Mouse (Mus musculus): ENCODE measurements around the gene Slc16a4. TPM values are rescaled to one million over a fixed set of nuclear protein-coding genes. Genes with fewer than 3 reads are reported as not detected.
A peak's percentile ranks its signal among the peaks of the same experiment; 100 is the strongest.

Slc16a4 gene
- polyA plus RNA-seq, 1 experiment from 2014 or later, result 20.8 TPM

GRCm38 (mm10) chr3:107332960-107333380 is 41.9 kb downstream of the Slc16a4 start:
- under 1% methylated on average over 36 of the region's 37 CpGs for WGBS
- no peak for TF ChIP-seq CTCF (IDR thresholded peaks at IDR 0.05; ENCODE audit: low read depth)
- DNase-seq (ENCODE audit: low spot score) (peak; percentile 100), ATAC-seq (replicated peaks; ENCODE audit: low FRiP score, low read depth) (peak; percentile 95)
- Histone ChIP-seq H3K27me3 (ENCODE audit: insufficient read depth, low read length) (no peaks in the 10 kb centered on the region), H3K9ac (ENCODE audit: low read depth, low read length) (peak overlapping the region; percentile 93), H3K36me3 (ENCODE audit: insufficient read depth, low read length) (peaks cover 13% of the 10 kb centered on the region; the same call in 1 of the 2 replicates), H3K27ac (peak overlapping the region; percentile 97), H3K4me1 (replicated peaks; ENCODE audit: insufficient read depth, low read length) (peaks cover 16% of the 10 kb centered on the region), H3K9me3 (replicated peaks; ENCODE audit: low read length) (no peaks in the 10 kb centered on the region), H3K4me2 (ENCODE audit: low read length) (peak overlapping the region; percentile 94), H3K4me3 (replicated peaks; ENCODE audit: low read depth, low read length) (peak overlapping the region; percentile 96)

GRCm38 (mm10) chr3:107333381-107334201 is 42.6 kb downstream of the Slc16a4 start, which contains the start of gene Rbm15:
Gene Rbm15, minus strand, starts transcription at chr3:107333673.
- Histone ChIP-seq H3K9me3 (replicated peaks; ENCODE audit: low read length) (no peaks in the 10 kb centered on the region), H3K27me3 (ENCODE audit: insufficient read depth, low read length) (no peaks in the 10 kb centered on the region), H3K27ac (peak within 1 kb of the TSS; percentile 97), H3K4me2 (ENCODE audit: low read length) (peak within 1 kb of the TSS; percentile 94), H3K4me1 (replicated peaks; ENCODE audit: insufficient read depth, low read length) (peaks cover 16% of the 10 kb centered on the region), H3K4me3 (replicated peaks; ENCODE audit: low read depth, low read length) (peak within 1 kb of the TSS; percentile 96), H3K36me3 (ENCODE audit: insufficient read depth, low read length) (peaks cover 11% of the 10 kb centered on the region; the same call in 1 of the 2 replicates), H3K9ac (ENCODE audit: low read depth, low read length) (peak within 1 kb of the TSS; percentile 93)
- peak; percentile 9; the same call in 1 of the 2 replicates for TF ChIP-seq CTCF (IDR thresholded peaks at IDR 0.05; ENCODE audit: low read depth)
- WGBS, result under 1% methylated on average over 62 of the region's 62 CpGs
- peak; percentile 93 for ATAC-seq (replicated peaks; ENCODE audit: low FRiP score, low read depth)
- peak; percentile 99 for DNase-seq (ENCODE audit: low spot score)

GRCm38 (mm10) chr3:107334202-107334934 is 43.3 kb downstream of the Slc16a4 start:
- Histone ChIP-seq H3K27me3 (ENCODE audit: insufficient read depth, low read length) (no peaks in the 10 kb centered on the region), H3K4me1 (replicated peaks; ENCODE audit: insufficient read depth, low read length) (peaks cover 16% of the 10 kb centered on the region), H3K4me3 (replicated peaks; ENCODE audit: low read depth, low read length) (peak overlapping the region; percentile 96), H3K9ac (ENCODE audit: low read depth, low read length) (peak overlapping the region; percentile 74), H3K4me2 (ENCODE audit: low read length) (peak overlapping the region; percentile 75), H3K27ac (peak overlapping the region; percentile 94), H3K36me3 (ENCODE audit: insufficient read depth, low read length) (peaks cover 11% of the 10 kb centered on the region; the same call in 1 of the 2 replicates), H3K9me3 (replicated peaks; ENCODE audit: low read length) (no peaks in the 10 kb centered on the region)
- no peak for TF ChIP-seq CTCF (IDR thresholded peaks at IDR 0.05; ENCODE audit: low read depth)
- DNase-seq (ENCODE audit: low spot score), result peak; percentile 54
- WGBS, result 10% methylated on average over 12 of the region's 12 CpGs
- no peak for ATAC-seq (replicated peaks; ENCODE audit: low FRiP score, low read depth)

GRCm38 (mm10) chr3:107343971-107344370 is 52.9 kb downstream of the Slc16a4 start:
- Histone ChIP-seq H3K9ac (ENCODE audit: low read depth, low read length) (no peak overlapping the region), H3K4me2 (ENCODE audit: low read length) (no peak overlapping the region), H3K27ac (no peak overlapping the region), H3K4me1 (replicated peaks; ENCODE audit: insufficient read depth, low read length) (no peaks in the 10 kb centered on the region), H3K9me3 (replicated peaks; ENCODE audit: low read length) (no peaks in the 10 kb centered on the region), H3K27me3 (ENCODE audit: insufficient read depth, low read length) (no peaks in the 10 kb centered on the region), H3K36me3 (ENCODE audit: insufficient read depth, low read length) (no peaks in the 10 kb centered on the region), H3K4me3 (replicated peaks; ENCODE audit: low read depth, low read length) (no peak overlapping the region)
- no peak for TF ChIP-seq CTCF (IDR thresholded peaks at IDR 0.05; ENCODE audit: low read depth)
- DNase-seq (ENCODE audit: low spot score) (no peak), ATAC-seq (replicated peaks; ENCODE audit: low FRiP score, low read depth) (no peak)
- 34% methylated on average over 3 of the region's 3 CpGs for WGBS

- Histone ChIP-seq H3K27me3 (ENCODE audit: insufficient read depth, low read length) (no peaks in the 10 kb centered on the region), H3K36me3 (ENCODE audit: insufficient read depth, low read length) (no peaks in the 10 kb centered on the region), H3K27ac (no peak overlapping the region), H3K4me1 (replicated peaks; ENCODE audit: insufficient read depth, low read length) (no peaks in the 10 kb centered on the region), H3K4me2 (ENCODE audit: low read length) (no peak overlapping the region), H3K9me3 (replicated peaks; ENCODE audit: low read length) (no peaks in the 10 kb centered on the region), H3K9ac (ENCODE audit: low read depth, low read length) (no peak overlapping the region), H3K4me3 (replicated peaks; ENCODE audit: low read depth, low read length) (no peak overlapping the region)
- ATAC-seq (replicated peaks; ENCODE audit: low FRiP score, low read depth) (no peak), DNase-seq (ENCODE audit: low spot score) (no peak)
- 31% methylated on average over 3 of the region's 3 CpGs for WGBS
- no peak for TF ChIP-seq CTCF (IDR thresholded peaks at IDR 0.05; ENCODE audit: low read depth)
Measured at GRCm38 (mm10) chr3:107345033-107345725, 54.1 kb downstream of the Slc16a4 start.

GRCm38 (mm10) chr3:107349006-107349405 is 58.0 kb downstream of the Slc16a4 start:
- H3K4me1 ChIP-seq (replicated peaks; ENCODE audit: insufficient read depth, low read length), result no peaks in the 10 kb centered on the region
- H3K9ac ChIP-seq (ENCODE audit: low read depth, low read length), result no peak overlapping the region
- DNase-seq (ENCODE audit: low spot score) (no peak), ATAC-seq (replicated peaks; ENCODE audit: low FRiP score, low read depth) (no peak)
- H3K36me3 ChIP-seq (ENCODE audit: insufficient read depth, low read length), result no peaks in the 10 kb centered on the region
- WGBS, result 71% methylated on average over 3 of the region's 3 CpGs
- no peak overlapping the region for H3K4me3 ChIP-seq (replicated peaks; ENCODE audit: low read depth, low read length)
- TF ChIP-seq CTCF (IDR thresholded peaks at IDR 0.05; ENCODE audit: low read depth), result no peak
- H3K9me3 ChIP-seq (replicated peaks; ENCODE audit: low read length), result no peaks in the 10 kb centered on the region
- H3K27me3 ChIP-seq (ENCODE audit: insufficient read depth, low read length), result no peaks in the 10 kb centered on the region
- no peak overlapping the region for H3K4me2 ChIP-seq (ENCODE audit: low read length)
- H3K27ac ChIP-seq, result no peak overlapping the region
